Mouse (Mus musculus): ENCODE data around the gene Romo1. TPM values are rescaled to one million over a fixed set of nuclear protein-coding genes. Genes with fewer than 3 reads are reported as not detected.
"Not testable (repeated sequence)": the region's sequence is repeated elsewhere in the genome, so short reads cannot be mapped to it uniquely, and the experiment has no call there.

The Romo1 gene
- polyA plus RNA-seq, 1 experiment from 2014 or later = 451 TPM

DNA sequence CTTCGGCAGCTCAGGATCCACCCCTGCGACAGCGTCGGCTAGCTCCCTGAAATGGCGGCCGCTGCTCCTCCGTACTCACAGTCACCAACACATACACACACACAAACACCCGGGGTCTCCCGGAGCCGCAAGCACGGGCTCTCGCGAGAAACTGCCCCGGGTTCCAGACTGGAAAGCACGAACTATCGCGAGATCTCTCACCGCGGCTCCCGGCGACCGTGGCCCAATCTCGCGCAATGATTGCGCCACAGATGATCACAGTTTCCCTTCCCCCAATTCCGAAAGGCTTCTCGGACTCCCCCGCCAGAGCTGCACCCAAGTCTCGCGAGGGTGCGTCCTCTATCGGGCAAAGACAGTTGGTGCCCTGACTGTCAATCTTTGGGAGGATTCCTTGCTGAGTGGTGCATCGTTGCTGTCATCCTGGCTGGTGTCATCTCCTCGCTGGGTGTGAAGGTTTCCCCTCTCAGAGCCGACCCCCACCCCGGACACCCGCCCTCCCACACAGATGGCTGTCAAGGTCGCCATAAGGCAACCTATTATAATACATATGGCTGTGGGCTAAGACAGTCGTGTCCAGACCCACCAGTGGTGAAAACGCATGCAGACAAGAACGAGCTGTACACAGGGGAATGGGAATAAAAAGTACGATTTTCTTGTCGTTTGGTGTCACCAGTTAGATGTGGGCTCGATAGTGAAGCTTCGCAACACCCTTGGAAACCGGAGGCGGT lies 36.4 kb downstream of the Romo1 start, which contains the start of gene Rbm39:
Gene Rbm39 (minus strand): TSS at position 145 of the 728 bp plus-strand sequence.
- ATAC-seq (ENCODE audit: insufficient number of reproducible peaks, low FRiP score) = peak; percentile 96
- H3K27ac ChIP-seq (ENCODE audit: poor library complexity, severe bottlenecking) = peak within 1 kb of the TSS; percentile 91
- no peaks in the 10 kb centered on the region for H3K27me3 ChIP-seq (replicated peaks)
- peak within 1 kb of the TSS; percentile 84 for H3K4me2 ChIP-seq
- peaks cover 20% of the 10 kb centered on the region for H3K4me1 ChIP-seq (replicated peaks)
- WGBS = under 1% methylated on average over 47 of the region's 47 CpGs
- no peaks in the 10 kb centered on the region for H3K9me3 ChIP-seq (replicated peaks)
- peak within 1 kb of the TSS; percentile 96 for H3K9ac ChIP-seq
- H3K36me3 ChIP-seq = peaks cover 19% of the 10 kb centered on the region
- peak within 1 kb of the TSS; percentile 67 for H3K4me3 ChIP-seq

DNA sequence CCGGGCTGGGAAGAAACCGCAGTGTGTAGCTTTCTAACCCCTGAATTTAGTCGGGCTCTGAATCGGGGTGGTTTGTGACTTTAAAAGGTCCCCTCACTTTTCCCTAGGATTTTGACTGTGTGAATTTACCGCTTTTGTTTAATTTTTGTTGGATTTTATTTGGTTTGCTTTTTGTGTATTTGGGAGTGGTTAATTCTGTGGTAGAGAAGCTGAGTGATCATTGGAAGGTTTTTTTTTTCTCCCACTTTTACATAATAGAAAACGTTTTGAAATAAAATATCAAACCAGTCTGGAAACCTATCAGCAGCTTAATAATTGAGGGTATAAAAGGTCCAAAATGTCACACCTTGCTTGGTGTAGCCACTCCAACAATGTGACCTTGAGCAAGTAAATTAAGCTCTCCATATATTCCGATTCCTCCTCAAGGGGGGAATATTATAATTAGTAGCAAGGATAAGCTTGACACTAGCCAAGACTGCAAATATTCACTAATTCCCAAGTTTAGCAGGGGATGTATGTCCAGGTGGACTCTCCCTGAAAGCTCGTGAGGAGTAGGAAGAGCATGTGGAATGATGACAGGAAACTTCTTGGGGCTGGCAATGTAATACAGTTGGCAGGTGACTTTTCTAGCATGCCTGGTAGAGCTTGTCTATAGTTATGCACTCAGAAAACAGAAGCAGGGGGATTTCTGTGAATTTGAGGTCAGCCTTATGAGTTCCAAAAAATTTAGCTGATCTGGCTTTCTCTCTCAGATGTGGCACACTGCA lies 37.2 kb downstream of the Romo1 start:
- Histone ChIP-seq H3K4me3 (peak overlapping the region; percentile 67), H3K9ac (peak overlapping the region; percentile 89), H3K4me1 (replicated peaks) (peaks cover 20% of the 10 kb centered on the region), H3K9me3 (replicated peaks) (no peaks in the 10 kb centered on the region), H3K4me2 (peak overlapping the region; percentile 81), H3K27ac (ENCODE audit: poor library complexity, severe bottlenecking) (peak overlapping the region; percentile 91), H3K27me3 (replicated peaks) (no peaks in the 10 kb centered on the region), H3K36me3 (peaks cover 15% of the 10 kb centered on the region)
- no peak; the same call in 1 of the 2 replicates for ATAC-seq (ENCODE audit: insufficient number of reproducible peaks, low FRiP score)
- 12% methylated on average over 8 of the region's 8 CpGs for WGBS

DNA sequence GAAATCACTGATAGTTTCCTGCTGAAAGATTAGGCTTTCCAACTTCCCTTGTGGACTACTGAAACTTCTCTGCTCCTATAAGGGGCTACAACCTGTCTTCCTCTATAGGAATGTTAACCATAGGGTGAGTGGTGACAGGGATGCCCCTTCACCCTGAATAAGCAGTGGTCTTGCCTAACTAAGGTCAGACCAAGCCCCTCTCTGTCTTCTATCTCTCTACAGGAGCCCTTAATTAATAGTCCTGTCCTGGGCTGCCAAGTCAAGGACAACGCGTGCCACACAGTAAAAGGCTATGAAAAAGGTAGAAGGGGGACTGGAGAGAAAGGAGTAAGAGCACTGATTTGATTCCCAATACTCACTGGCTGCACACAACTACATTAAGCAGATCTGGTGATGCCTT lies 37.8 kb downstream of the Romo1 start:
- Histone ChIP-seq H3K9me3 (replicated peaks) (no peaks in the 10 kb centered on the region), H3K9ac (no peak overlapping the region), H3K27me3 (replicated peaks) (no peaks in the 10 kb centered on the region), H3K27ac (ENCODE audit: poor library complexity, severe bottlenecking) (no peak overlapping the region), H3K4me1 (replicated peaks) (peaks cover 20% of the 10 kb centered on the region), H3K4me3 (no peak overlapping the region), H3K36me3 (peaks cover 15% of the 10 kb centered on the region), H3K4me2 (no peak overlapping the region; the same call in 1 of the 2 replicates)
- no peak for ATAC-seq (ENCODE audit: insufficient number of reproducible peaks, low FRiP score)
- 68% methylated on average over 2 of the region's 2 CpGs for WGBS

DNA sequence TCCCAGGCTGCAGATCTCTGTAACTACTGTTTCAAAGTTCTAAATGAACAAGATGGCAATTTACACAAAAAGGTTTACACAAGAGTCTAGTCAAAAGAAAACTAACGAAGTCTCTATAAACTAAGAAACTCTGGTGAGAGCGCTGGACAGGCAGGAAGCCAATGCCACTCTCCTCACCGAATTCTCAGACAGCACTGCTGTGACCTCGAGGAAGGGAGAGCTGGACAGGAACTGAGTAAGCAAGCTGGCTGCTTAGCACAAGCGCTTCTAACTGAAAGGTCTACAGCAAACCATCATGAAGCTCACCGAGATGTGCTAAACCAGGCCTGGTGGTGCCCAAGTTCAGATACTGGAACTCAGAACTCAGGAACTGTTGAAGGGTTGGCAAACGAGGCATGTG lies 45.4 kb downstream of the Romo1 start:
- not testable (repeated sequence) for H3K27ac ChIP-seq (ENCODE audit: poor library complexity, severe bottlenecking); H3K9ac ChIP-seq; H3K4me3 ChIP-seq; ATAC-seq (ENCODE audit: insufficient number of reproducible peaks, low FRiP score); H3K36me3 ChIP-seq; H3K27me3 ChIP-seq (replicated peaks); H3K4me2 ChIP-seq; H3K9me3 ChIP-seq (replicated peaks); H3K4me1 ChIP-seq (replicated peaks)
- 71% methylated on average over 7 of the region's 7 CpGs for WGBS

DNA sequence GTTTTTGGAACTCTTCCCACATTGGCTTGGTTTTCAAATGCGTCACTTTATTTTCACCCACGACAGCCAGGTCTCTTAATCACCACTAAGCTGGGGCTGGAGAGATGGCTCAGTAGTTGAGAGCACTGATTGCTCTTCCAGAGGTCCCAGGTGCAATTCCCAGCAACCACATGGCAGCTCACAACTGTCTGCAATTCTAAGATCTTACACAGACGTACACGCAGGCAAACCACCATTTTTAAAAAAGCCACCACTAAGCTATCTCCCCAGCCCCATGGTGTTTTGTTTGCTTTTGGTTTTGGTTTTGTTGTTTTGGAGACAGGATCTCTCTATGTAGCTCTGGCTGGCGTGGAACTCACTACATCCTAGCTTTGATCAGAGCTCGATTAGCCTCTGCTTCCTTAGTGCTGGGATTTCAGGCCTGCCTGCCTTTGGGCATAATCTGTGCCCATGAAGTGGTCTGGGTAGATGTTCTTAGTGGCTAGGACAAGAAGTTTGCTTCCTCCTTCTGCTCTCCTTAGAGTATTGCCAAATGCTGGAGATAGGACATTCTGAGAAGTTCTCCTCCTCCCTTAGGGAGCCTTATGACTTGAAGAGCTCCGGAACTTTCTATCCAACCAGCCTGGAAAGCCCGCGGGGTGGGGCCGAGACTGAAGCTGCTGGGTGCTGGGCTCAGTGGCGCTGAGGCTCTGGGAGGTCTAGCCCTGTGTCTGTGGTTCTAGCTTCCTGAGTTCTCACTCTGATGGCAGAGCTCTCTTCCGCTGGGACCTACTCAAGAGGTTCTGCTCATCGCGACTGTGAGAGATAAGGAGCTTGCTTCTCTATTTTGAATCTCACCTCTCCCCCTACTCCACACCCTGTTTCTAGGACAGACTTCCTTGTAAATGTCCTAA lies 46.4 kb downstream of the Romo1 start:
- H3K4me1 ChIP-seq (replicated peaks) = no peaks in the 10 kb centered on the region; the same call in 1 of the 2 replicates
- H3K27ac ChIP-seq (ENCODE audit: poor library complexity, severe bottlenecking) = no peak overlapping the region
- no peak overlapping the region for H3K4me3 ChIP-seq
- no peak overlapping the region for H3K9ac ChIP-seq
- H3K27me3 ChIP-seq (replicated peaks) = no peaks in the 10 kb centered on the region
- H3K36me3 ChIP-seq = no peaks in the 10 kb centered on the region
- no peaks in the 10 kb centered on the region for H3K9me3 ChIP-seq (replicated peaks)
- 0 out of 2 replicates have a peak, but pooled peaks have one; percentile 39 for ATAC-seq (ENCODE audit: insufficient number of reproducible peaks, low FRiP score)
- H3K4me2 ChIP-seq = no peak overlapping the region
- 71% methylated on average over 14 of the region's 14 CpGs for WGBS

DNA sequence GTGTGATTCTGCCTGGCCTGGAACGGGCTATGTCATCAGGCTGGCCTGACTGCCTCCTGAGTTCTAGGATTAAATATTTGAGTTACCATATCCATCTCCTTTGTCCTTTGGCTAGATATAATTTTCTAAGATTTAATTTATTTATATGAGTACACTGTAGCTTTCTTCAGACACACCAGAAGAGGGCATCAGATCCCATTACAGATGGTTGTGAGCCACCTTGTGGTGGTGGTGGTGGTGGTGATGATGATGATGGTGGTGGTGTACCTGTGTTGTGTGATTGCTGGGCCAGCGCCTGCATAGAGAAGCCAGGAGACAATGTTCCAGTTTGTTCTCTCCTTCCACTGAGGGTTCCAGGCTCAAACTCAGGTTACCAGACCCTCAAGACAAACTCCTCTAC lies 47.7 kb downstream of the Romo1 start:
- Histone ChIP-seq H3K9me3 (replicated peaks) (no peaks in the 10 kb centered on the region), H3K4me3 (no peak overlapping the region), H3K4me1 (replicated peaks) (peaks cover 3% of the 10 kb centered on the region; the same call in 1 of the 2 replicates), H3K27me3 (replicated peaks) (no peaks in the 10 kb centered on the region), H3K27ac (ENCODE audit: poor library complexity, severe bottlenecking) (no peak overlapping the region), H3K4me2 (no peak overlapping the region), H3K9ac (no peak overlapping the region), H3K36me3 (no peaks in the 10 kb centered on the region)
- ATAC-seq (ENCODE audit: insufficient number of reproducible peaks, low FRiP score) = no peak
- 94% methylated on average over 2 of the region's 2 CpGs for WGBS

DNA sequence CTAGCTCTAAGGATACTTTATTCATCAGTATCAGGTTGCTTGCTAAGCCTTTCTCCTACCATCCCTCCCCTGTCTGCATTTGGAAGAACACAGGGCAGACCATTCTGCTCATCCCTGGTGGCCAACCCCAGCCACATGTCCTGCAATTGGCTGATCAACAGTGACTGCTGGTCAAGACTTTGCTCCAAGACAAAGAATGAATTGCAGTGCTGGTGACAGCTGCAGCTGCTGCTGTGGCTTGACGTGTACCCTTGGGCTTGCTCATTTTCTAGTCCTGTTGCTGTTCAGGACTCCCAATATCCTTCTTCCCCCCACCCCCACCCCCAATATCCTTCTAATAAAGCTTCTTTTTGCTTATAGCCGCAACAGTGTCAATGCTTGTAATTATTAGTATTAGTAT lies 48.2 kb downstream of the Romo1 start:
- ATAC-seq (ENCODE audit: insufficient number of reproducible peaks, low FRiP score) = no peak
- peaks cover 3% of the 10 kb centered on the region; the same call in 1 of the 2 replicates for H3K4me1 ChIP-seq (replicated peaks)
- no peak overlapping the region for H3K27ac ChIP-seq (ENCODE audit: poor library complexity, severe bottlenecking)
- no peaks in the 10 kb centered on the region for H3K36me3 ChIP-seq
- no peaks in the 10 kb centered on the region for H3K27me3 ChIP-seq (replicated peaks)
- H3K9ac ChIP-seq = no peak overlapping the region
- WGBS = 95% methylated on average over 2 of the region's 2 CpGs
- no peak overlapping the region for H3K4me3 ChIP-seq
- H3K9me3 ChIP-seq (replicated peaks) = no peaks in the 10 kb centered on the region
- no peak overlapping the region for H3K4me2 ChIP-seq

DNA sequence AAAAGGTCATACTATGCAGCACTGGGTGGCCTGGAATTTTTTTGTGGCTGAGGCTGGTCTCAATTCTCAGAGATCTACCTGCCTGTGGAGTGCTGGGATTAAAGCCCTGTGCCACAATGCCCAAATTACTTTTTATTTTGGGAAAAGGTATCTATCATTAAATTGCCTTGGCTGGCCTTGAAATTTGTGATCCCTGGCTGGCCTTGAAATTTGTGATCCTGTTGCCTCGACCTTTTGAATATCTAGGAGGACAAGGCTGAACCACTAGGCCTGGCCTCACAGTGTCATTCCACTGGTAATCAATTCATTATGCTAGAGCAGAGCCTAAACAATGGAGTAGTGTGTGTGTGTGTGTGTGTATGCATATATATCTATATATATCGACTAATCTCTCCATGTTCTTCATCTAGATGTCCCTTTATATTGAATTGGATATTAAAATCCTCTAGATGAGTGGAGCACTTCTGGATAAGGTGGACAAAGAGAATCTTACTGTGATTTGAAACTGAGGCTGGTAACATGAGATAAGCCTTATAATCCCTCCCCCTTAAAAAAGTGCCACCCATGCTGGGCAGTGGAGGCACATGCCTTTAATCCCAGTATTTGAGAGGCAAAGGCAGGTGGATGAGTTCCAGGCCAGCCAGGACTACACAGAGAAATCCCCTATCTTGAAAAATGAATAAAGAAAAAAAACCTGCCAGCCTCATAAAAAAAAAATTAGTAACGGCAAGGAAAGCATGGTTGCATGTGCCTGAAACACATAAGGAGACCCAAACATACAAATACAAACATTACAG lies 49.4 kb downstream of the Romo1 start:
- no peak overlapping the region for H3K4me2 ChIP-seq
- H3K4me1 ChIP-seq (replicated peaks) = peaks cover 12% of the 10 kb centered on the region
- ATAC-seq (ENCODE audit: insufficient number of reproducible peaks, low FRiP score) = no peak
- 82% methylated on average over 3 of the region's 3 CpGs for WGBS
- no peak overlapping the region for H3K4me3 ChIP-seq
- H3K36me3 ChIP-seq = no peaks in the 10 kb centered on the region
- no peak overlapping the region for H3K27ac ChIP-seq (ENCODE audit: poor library complexity, severe bottlenecking)
- H3K9ac ChIP-seq = no peak overlapping the region
- no peaks in the 10 kb centered on the region for H3K9me3 ChIP-seq (replicated peaks)
- H3K27me3 ChIP-seq (replicated peaks) = no peaks in the 10 kb centered on the region

DNA sequence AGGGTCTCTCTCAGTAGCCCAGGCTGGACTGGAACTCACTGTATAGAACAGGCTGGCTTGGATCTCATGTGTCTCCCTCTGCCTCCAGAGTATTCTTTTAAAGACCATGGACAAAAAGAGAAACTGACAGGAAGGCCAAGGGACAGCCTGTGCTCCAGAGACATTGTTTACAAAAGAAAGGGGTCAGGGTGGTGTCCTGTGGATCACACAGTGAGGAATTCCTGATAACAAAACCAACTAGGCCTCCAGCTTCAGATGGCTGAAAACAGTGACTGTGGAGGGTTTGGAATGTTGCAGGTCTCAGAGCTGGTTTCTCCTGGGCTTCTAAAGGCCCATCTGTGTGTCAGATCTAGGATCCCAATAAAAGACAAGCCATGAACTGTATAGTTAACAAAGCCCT lies 50.7 kb downstream of the Romo1 start:
- no peak overlapping the region for H3K9ac ChIP-seq
- H3K9me3 ChIP-seq (replicated peaks) = no peaks in the 10 kb centered on the region
- no peak overlapping the region for H3K4me2 ChIP-seq

More for the DNA sequence above, 50.7 kb downstream of the Romo1 start:
- Histone ChIP-seq H3K27me3 (replicated peaks) (no peaks in the 10 kb centered on the region), H3K4me3 (no peak overlapping the region), H3K4me1 (replicated peaks) (peaks cover 21% of the 10 kb centered on the region), H3K27ac (ENCODE audit: poor library complexity, severe bottlenecking) (no peak overlapping the region), H3K36me3 (no peaks in the 10 kb centered on the region)
- ATAC-seq (ENCODE audit: insufficient number of reproducible peaks, low FRiP score) = no peak

All from heart, embryonic 12.5 days (tissue).